Mouse (Mus musculus): ENCODE measurements around the gene Atp1b1. TPM values are rescaled to one million over a fixed set of nuclear protein-coding genes. Genes with fewer than 3 reads are reported as not detected.

Gene Atp1b1
- polyA plus RNA-seq, 2 experiments = 6.5 to 7.9 TPM

- Histone ChIP-seq H3K4me3 (ENCODE audit: insufficient read depth in 1 of 2, low read depth in 2 of 2, low read length in 2 of 2) (no peak overlapping the region), H3K27me3 (ENCODE audit: control insufficient read depth, insufficient read depth, low read length) (no peaks in the 10 kb centered on the region), H3K9me3 (ENCODE audit: control insufficient read depth, low read length) (no peaks in the 10 kb centered on the region), H3K9ac (replicated peaks) (no peak overlapping the region), H3K27ac (no peak overlapping the region), H3K36me3 (replicated peaks; ENCODE audit: control insufficient read depth, insufficient read depth, low read depth) (no peaks in the 10 kb centered on the region), H3K4me2 (ENCODE audit: low read depth) (no peak overlapping the region), H3K4me1 (replicated peaks; ENCODE audit: control insufficient read depth in 2 of 2, insufficient read depth in 2 of 2, low read length in 1 of 2) (peaks cover 0 to 3% of the 10 kb centered on the region in 2 experiments; a peak in 2 of 4 replicates)
- ATAC-seq (ENCODE audit: insufficient read depth) = no peak
- WGBS (ENCODE audit: insufficient replicate concordance) = 18% methylated on average over 4 of the region's 4 CpGs
- DNase-seq (ENCODE audit: low read depth in 3 of 3, low spot score in 3 of 3) = no peak
- no peak for TF ChIP-seq EP300 (IDR thresholded peaks at IDR 0.05; ENCODE audit: low read depth)
Observed at GRCm38 (mm10) chr1:164450231-164450630, 7.9 kb downstream of the Atp1b1 start.

- H3K4me3 ChIP-seq (ENCODE audit: insufficient read depth in 1 of 2, low read depth in 2 of 2, low read length in 2 of 2) = no peak overlapping the region
- ATAC-seq (ENCODE audit: insufficient read depth) (no peak), DNase-seq (ENCODE audit: low read depth in 3 of 3, low spot score in 3 of 3) (no peak)
Observed at GRCm38 (mm10) chr1:164449626-164450025, 8.5 kb downstream of the Atp1b1 start.

GRCm38 (mm10) chr1:164447521-164447920 is 10.6 kb downstream of the Atp1b1 start:
- H3K36me3 ChIP-seq (replicated peaks; ENCODE audit: control insufficient read depth, insufficient read depth, low read depth) = no peaks in the 10 kb centered on the region
- DNase-seq (ENCODE audit: low read depth in 3 of 3, low spot score in 3 of 3) (no peak), ATAC-seq (ENCODE audit: insufficient read depth) (no peak)
- no peaks in the 10 kb centered on the region for H3K27me3 ChIP-seq (ENCODE audit: control insufficient read depth, insufficient read depth, low read length)
- H3K4me3 ChIP-seq (ENCODE audit: insufficient read depth in 1 of 2, low read depth in 2 of 2, low read length in 2 of 2) = no peak overlapping the region
- WGBS (ENCODE audit: insufficient replicate concordance) = 65% methylated on average over 6 of the region's 6 CpGs
- peaks cover 0 to 3% of the 10 kb centered on the region in 2 experiments; a peak in 2 of 4 replicates for H3K4me1 ChIP-seq (replicated peaks; ENCODE audit: control insufficient read depth in 2 of 2, insufficient read depth in 2 of 2, low read length in 1 of 2)
- no peak overlapping the region for H3K9ac ChIP-seq (replicated peaks)
- H3K9me3 ChIP-seq (ENCODE audit: control insufficient read depth, low read length) = no peaks in the 10 kb centered on the region
- no peak for TF ChIP-seq CTCF (IDR thresholded peaks at IDR 0.05; ENCODE audit: low read depth)
- no peak for TF ChIP-seq EP300 (IDR thresholded peaks at IDR 0.05; ENCODE audit: low read depth)
- H3K27ac ChIP-seq = no peak overlapping the region
- no peak overlapping the region for H3K4me2 ChIP-seq (ENCODE audit: low read depth)

More at GRCm38 (mm10) chr1:164449626-164450025, 8.5 kb downstream of the Atp1b1 start:
- Histone ChIP-seq H3K4me1 (replicated peaks; ENCODE audit: control insufficient read depth in 2 of 2, insufficient read depth in 2 of 2, low read length in 1 of 2) (peaks cover 0 to 3% of the 10 kb centered on the region in 2 experiments; a peak in 2 of 4 replicates), H3K4me2 (ENCODE audit: low read depth) (no peak overlapping the region), H3K27me3 (ENCODE audit: control insufficient read depth, insufficient read depth, low read length) (no peaks in the 10 kb centered on the region), H3K27ac (no peak overlapping the region), H3K36me3 (replicated peaks; ENCODE audit: control insufficient read depth, insufficient read depth, low read depth) (no peaks in the 10 kb centered on the region), H3K9me3 (ENCODE audit: control insufficient read depth, low read length) (no peaks in the 10 kb centered on the region), H3K9ac (replicated peaks) (no peak overlapping the region)
- TF ChIP-seq EP300 (IDR thresholded peaks at IDR 0.05; ENCODE audit: low read depth) (no peak), CTCF (IDR thresholded peaks at IDR 0.05; ENCODE audit: low read depth) (no peak)
- WGBS (ENCODE audit: insufficient replicate concordance) = 68% methylated on average over 8 of the region's 8 CpGs

GRCm38 (mm10) chr1:164446535-164446934 is 11.6 kb downstream of the Atp1b1 start:
- WGBS (ENCODE audit: insufficient replicate concordance) = 75% methylated on average over 10 of the region's 10 CpGs
- H3K4me2 ChIP-seq (ENCODE audit: low read depth) = no peak overlapping the region
- no peaks in the 10 kb centered on the region for H3K9me3 ChIP-seq (ENCODE audit: control insufficient read depth, low read length)
- no peak overlapping the region for H3K9ac ChIP-seq (replicated peaks)
- H3K4me3 ChIP-seq (ENCODE audit: insufficient read depth in 1 of 2, low read depth in 2 of 2, low read length in 2 of 2) = no peak overlapping the region
- H3K27me3 ChIP-seq (ENCODE audit: control insufficient read depth, insufficient read depth, low read length) = no peaks in the 10 kb centered on the region
- ATAC-seq (ENCODE audit: insufficient read depth) = no peak
- TF ChIP-seq EP300 (IDR thresholded peaks at IDR 0.05; ENCODE audit: low read depth) (no peak), CTCF (IDR thresholded peaks at IDR 0.05; ENCODE audit: low read depth) (no peak)
- no peak for DNase-seq (ENCODE audit: low read depth in 3 of 3, low spot score in 3 of 3)
- no peak overlapping the region for H3K27ac ChIP-seq
- peaks cover 0 to 3% of the 10 kb centered on the region in 2 experiments; a peak in 2 of 4 replicates for H3K4me1 ChIP-seq (replicated peaks; ENCODE audit: control insufficient read depth in 2 of 2, insufficient read depth in 2 of 2, low read length in 1 of 2)
- H3K36me3 ChIP-seq (replicated peaks; ENCODE audit: control insufficient read depth, insufficient read depth, low read depth) = no peaks in the 10 kb centered on the region

- Histone ChIP-seq H3K4me2 (ENCODE audit: low read depth) (no peak overlapping the region), H3K9ac (replicated peaks) (no peak overlapping the region), H3K4me1 (replicated peaks; ENCODE audit: control insufficient read depth in 2 of 2, insufficient read depth in 2 of 2, low read length in 1 of 2) (peaks cover 0 to 10% of the 10 kb centered on the region in 2 experiments; a peak in 2 of 4 replicates), H3K9me3 (ENCODE audit: control insufficient read depth, low read length) (no peaks in the 10 kb centered on the region), H3K4me3 (ENCODE audit: insufficient read depth in 1 of 2, low read depth in 2 of 2, low read length in 2 of 2) (no peak overlapping the region), H3K27me3 (ENCODE audit: control insufficient read depth, insufficient read depth, low read length) (no peaks in the 10 kb centered on the region), H3K27ac (no peak overlapping the region), H3K36me3 (replicated peaks; ENCODE audit: control insufficient read depth, insufficient read depth, low read depth) (no peaks in the 10 kb centered on the region)
- DNase-seq (ENCODE audit: low read depth in 3 of 3, low spot score in 3 of 3) = no peak
- ATAC-seq (ENCODE audit: insufficient read depth) = no peak
- no peak for TF ChIP-seq EP300 (IDR thresholded peaks at IDR 0.05; ENCODE audit: low read depth)
- no peak for TF ChIP-seq CTCF (IDR thresholded peaks at IDR 0.05; ENCODE audit: low read depth)
- 56% methylated on average over 5 of the region's 5 CpGs for WGBS (ENCODE audit: insufficient replicate concordance)
Observed at GRCm38 (mm10) chr1:164445620-164446162, 12.5 kb downstream of the Atp1b1 start.
